Mouse (Mus musculus): ENCODE data around the gene Ggt1. TPM values are rescaled to one million over a fixed set of nuclear protein-coding genes. Genes with fewer than 3 reads are reported as not detected.
A peak's percentile ranks its signal among the peaks of the same experiment; 100 is the strongest.

Ggt1 gene
- polyA plus RNA-seq, 1 experiment: 0.06 TPM

DNA sequence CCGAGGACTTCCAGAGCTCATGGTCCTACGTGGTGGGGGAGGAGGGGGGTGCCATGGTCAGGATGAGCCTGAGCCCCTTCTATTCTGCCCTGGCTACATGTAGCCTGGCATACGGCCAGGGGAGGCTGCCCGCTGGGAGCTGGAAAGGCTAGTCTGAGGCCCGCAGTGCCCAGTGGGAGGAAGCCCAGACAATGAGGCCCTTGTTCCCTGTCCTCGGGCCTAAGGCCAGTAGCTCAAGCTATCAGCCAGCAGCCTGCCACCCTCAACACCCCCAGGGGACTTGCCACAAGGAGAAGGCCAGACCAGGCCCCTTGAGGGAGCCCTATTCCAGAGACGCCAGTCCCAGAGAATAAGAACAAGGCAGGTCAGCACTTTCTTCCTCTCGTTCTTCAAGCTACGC, 5.4 kb upstream of the Ggt1 start:
- Histone ChIP-seq H3K79me2 (ENCODE audit: control insufficient read depth, insufficient read depth) (no peaks in the 10 kb centered on the region), H3ac (ENCODE audit: control insufficient read depth, insufficient read length) (no peak overlapping the region), H3K4me2 (ENCODE audit: low read depth) (no peak overlapping the region), H3K27me3 (ENCODE audit: control insufficient read depth, insufficient read depth, insufficient read length) (no peaks in the 10 kb centered on the region), H3K4me3 (no peak overlapping the region), H3K36me3 (ENCODE audit: control insufficient read depth, insufficient read depth) (no peaks in the 10 kb centered on the region)
- TF ChIP-seq USF1 (IDR thresholded peaks at IDR 0.05; ENCODE audit: low read depth) (no peak), REST (IDR thresholded peaks at IDR 0.05; ENCODE audit: insufficient read depth, insufficient read length) (no peak), SRF (IDR thresholded peaks at IDR 0.05; ENCODE audit: control insufficient read depth, insufficient read length, low read depth) (no peak), POLR2AphosphoS2 (IDR thresholded peaks at IDR 0.05; ENCODE audit: insufficient read length, low read depth) (no peak), MAX (IDR thresholded peaks at IDR 0.05; ENCODE audit: low read depth) (no peak), MYOD1 (IDR thresholded peaks at IDR 0.05; ENCODE audit: control insufficient read depth in 1 of 3, insufficient read length in 2 of 3, low read depth in 2 of 3) (no peak), POLR2A (IDR thresholded peaks at IDR 0.05; ENCODE audit: insufficient read length, low read depth) (no peak)

GRCm38 (mm10) chr10:75558515-75558914, 2.9 kb upstream of the Ggt1 start:
- H3K27me3 ChIP-seq (ENCODE audit: control insufficient read depth, insufficient read depth, insufficient read length): no peaks in the 10 kb centered on the region
- no peak for TF ChIP-seq USF1 (IDR thresholded peaks at IDR 0.05; ENCODE audit: low read depth)
- no peak for TF ChIP-seq TCF3 (IDR thresholded peaks at IDR 0.05; ENCODE audit: insufficient read length, low read depth)
- TF ChIP-seq E2F4 (IDR thresholded peaks at IDR 0.05; ENCODE audit: insufficient read depth): no peak
- no peak for TF ChIP-seq POLR2A (IDR thresholded peaks at IDR 0.05; ENCODE audit: insufficient read length, low read depth)
- no peak for TF ChIP-seq SRF (IDR thresholded peaks at IDR 0.05; ENCODE audit: control insufficient read depth, insufficient read length, low read depth)
- no peak for TF ChIP-seq TCF12 (IDR thresholded peaks at IDR 0.05; ENCODE audit: insufficient read depth, poor library complexity, severe bottlenecking)
- no peak for TF ChIP-seq MYOG (IDR thresholded peaks at IDR 0.05; ENCODE audit: control insufficient read depth in 1 of 3, insufficient read depth in 1 of 3, insufficient read length in 2 of 3, low read depth in 2 of 3)
- TF ChIP-seq POLR2AphosphoS2 (IDR thresholded peaks at IDR 0.05; ENCODE audit: insufficient read length, low read depth): no peak
- no peak for TF ChIP-seq REST (IDR thresholded peaks at IDR 0.05; ENCODE audit: insufficient read depth, insufficient read length)
- TF ChIP-seq CEBPB (IDR thresholded peaks at IDR 0.05; ENCODE audit: insufficient read depth, poor library complexity, severe bottlenecking): no peak
- no peak for TF ChIP-seq MAX (IDR thresholded peaks at IDR 0.05; ENCODE audit: low read depth)
- no peaks in the 10 kb centered on the region for H3K36me3 ChIP-seq (ENCODE audit: control insufficient read depth, insufficient read depth)
- H3K79me2 ChIP-seq (ENCODE audit: control insufficient read depth, insufficient read depth): no peaks in the 10 kb centered on the region
- no peak overlapping the region for H3ac ChIP-seq (ENCODE audit: control insufficient read depth, insufficient read length)
- peak overlapping the region; percentile 72 for H3K4me2 ChIP-seq (ENCODE audit: low read depth)
- peak overlapping the region; percentile 8 for H3K4me3 ChIP-seq

- no peak for TF ChIP-seq SRF (IDR thresholded peaks at IDR 0.05; ENCODE audit: control insufficient read depth, insufficient read length, low read depth)
- TF ChIP-seq E2F4 (IDR thresholded peaks at IDR 0.05; ENCODE audit: insufficient read depth): no peak
- TF ChIP-seq MAX (IDR thresholded peaks at IDR 0.05; ENCODE audit: low read depth): no peak
- no peak for TF ChIP-seq TCF3 (IDR thresholded peaks at IDR 0.05; ENCODE audit: insufficient read length, low read depth)
- TF ChIP-seq REST (IDR thresholded peaks at IDR 0.05; ENCODE audit: insufficient read depth, insufficient read length): no peak
- TF ChIP-seq TCF12 (IDR thresholded peaks at IDR 0.05; ENCODE audit: insufficient read depth, poor library complexity, severe bottlenecking): no peak
- no peak for TF ChIP-seq MYOG (IDR thresholded peaks at IDR 0.05; ENCODE audit: control insufficient read depth in 1 of 3, insufficient read depth in 1 of 3, insufficient read length in 2 of 3, low read depth in 2 of 3)
- Histone ChIP-seq H3K36me3 (ENCODE audit: control insufficient read depth, insufficient read depth) (no peaks in the 10 kb centered on the region), H3K4me3 (peak overlapping the region; percentile 8), H3K4me2 (ENCODE audit: low read depth) (peak overlapping the region; percentile 72), H3ac (ENCODE audit: control insufficient read depth, insufficient read length) (no peak overlapping the region), H3K79me2 (ENCODE audit: control insufficient read depth, insufficient read depth) (no peaks in the 10 kb centered on the region), H3K27me3 (ENCODE audit: control insufficient read depth, insufficient read depth, insufficient read length) (no peaks in the 10 kb centered on the region)
These were observed 2.2 kb upstream of the Ggt1 start for GRCm38 (mm10) chr10:75559041-75559675.

DNA sequence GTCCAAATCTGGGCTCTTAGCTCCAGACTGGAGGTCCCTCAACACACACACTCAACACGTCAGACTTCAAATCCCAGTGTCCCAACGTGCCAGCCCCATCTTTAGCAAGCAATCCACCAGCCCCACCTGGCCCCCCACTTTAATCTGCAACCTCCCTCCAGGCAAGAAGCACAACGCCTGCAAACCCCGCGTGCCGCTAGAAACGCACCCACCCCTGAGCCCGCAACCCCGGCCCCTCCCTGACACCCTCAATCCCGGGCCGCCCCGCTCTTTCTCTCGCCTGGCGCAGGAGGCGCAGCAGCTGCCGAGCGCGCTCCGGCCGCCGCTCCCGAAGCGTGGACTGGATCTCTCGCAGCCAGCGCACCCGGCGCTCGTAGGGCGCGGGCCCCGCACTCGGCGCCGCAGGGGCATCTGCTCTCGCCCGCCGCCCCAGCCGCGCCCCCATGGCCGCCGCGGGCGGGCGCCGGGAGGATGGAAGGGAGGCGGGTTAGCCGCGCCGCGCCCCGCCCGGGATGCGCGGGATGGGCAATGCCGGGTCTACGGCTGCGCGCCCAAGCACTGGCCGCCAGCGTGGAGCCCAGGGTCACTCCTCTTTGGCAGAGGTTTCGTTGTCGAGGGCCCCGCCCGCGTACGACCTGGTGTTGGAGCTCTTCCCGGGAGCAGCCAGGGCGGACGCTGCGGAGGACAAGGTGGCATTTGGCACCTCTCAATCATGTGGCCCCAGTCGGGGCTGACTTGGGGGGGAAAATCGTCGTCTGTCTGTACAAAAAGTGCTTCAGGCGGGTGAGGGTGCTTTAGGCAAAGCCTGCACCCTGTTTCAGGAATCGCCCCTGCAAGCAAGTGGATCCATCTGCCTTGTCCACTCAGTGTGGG, 1.5 kb upstream of the Ggt1 start, which contains the start of gene Lrrc75b:
TSS of gene Lrrc75b (minus strand) at position 655 of the 873 bp plus-strand sequence.
- Histone ChIP-seq H3K4me2 (ENCODE audit: low read depth) (peak within 1 kb of the TSS; percentile 72), H3K79me2 (ENCODE audit: control insufficient read depth, insufficient read depth) (no peaks in the 10 kb centered on the region), H3K36me3 (ENCODE audit: control insufficient read depth, insufficient read depth) (no peaks in the 10 kb centered on the region), H3ac (ENCODE audit: control insufficient read depth, insufficient read length) (no peak within 1 kb of the TSS), H3K27me3 (ENCODE audit: control insufficient read depth, insufficient read depth, insufficient read length) (no peaks in the 10 kb centered on the region), H3K4me3 (peak within 1 kb of the TSS; percentile 8)
- TF ChIP-seq MYOG (IDR thresholded peaks at IDR 0.05; ENCODE audit: control insufficient read depth in 1 of 3, insufficient read depth in 1 of 3, insufficient read length in 2 of 3, low read depth in 2 of 3) (peak in 1 of 3 experiments; percentile 61), MYOD1 (IDR thresholded peaks at IDR 0.05; ENCODE audit: control insufficient read depth in 1 of 3, insufficient read length in 2 of 3, low read depth in 2 of 3) (peak in 1 of 3 experiments; percentile 46), TCF12 (IDR thresholded peaks at IDR 0.05; ENCODE audit: insufficient read depth, poor library complexity, severe bottlenecking) (no peak), POLR2A (IDR thresholded peaks at IDR 0.05; ENCODE audit: insufficient read length, low read depth) (peak; percentile 28), POLR2AphosphoS2 (IDR thresholded peaks at IDR 0.05; ENCODE audit: insufficient read length, low read depth) (no peak)

DNA sequence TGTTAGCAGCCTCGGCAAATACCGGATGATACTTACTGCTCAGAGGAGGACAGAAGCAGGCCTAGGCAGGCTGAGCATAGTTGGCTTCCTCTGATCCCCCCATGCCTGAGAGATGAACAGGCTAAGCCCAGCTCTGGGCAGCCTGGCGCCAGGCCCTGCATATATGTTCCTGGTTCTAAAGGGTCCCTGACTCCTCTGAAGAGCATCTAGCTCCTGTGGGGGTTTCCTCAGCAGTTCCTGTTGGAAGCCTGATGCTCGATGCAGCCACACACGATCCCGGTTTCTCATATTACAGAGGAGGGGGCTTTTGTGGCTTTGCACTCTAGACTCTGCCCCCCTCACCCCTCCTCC, 880 bp upstream of the Ggt1 start:
- no peak overlapping the region for H3ac ChIP-seq (ENCODE audit: control insufficient read depth, insufficient read length)
- H3K4me3 ChIP-seq: peak overlapping the region; percentile 8
- no peaks in the 10 kb centered on the region for H3K27me3 ChIP-seq (ENCODE audit: control insufficient read depth, insufficient read depth, insufficient read length)
- TF ChIP-seq USF1 (IDR thresholded peaks at IDR 0.05; ENCODE audit: low read depth) (no peak), POLR2AphosphoS2 (IDR thresholded peaks at IDR 0.05; ENCODE audit: insufficient read length, low read depth) (no peak), MYOG (IDR thresholded peaks at IDR 0.05; ENCODE audit: control insufficient read depth in 1 of 3, insufficient read depth in 1 of 3, insufficient read length in 2 of 3, low read depth in 2 of 3) (no peak)
- H3K36me3 ChIP-seq (ENCODE audit: control insufficient read depth, insufficient read depth): no peaks in the 10 kb centered on the region
- peak overlapping the region; percentile 72 for H3K4me2 ChIP-seq (ENCODE audit: low read depth)
- H3K79me2 ChIP-seq (ENCODE audit: control insufficient read depth, insufficient read depth): no peaks in the 10 kb centered on the region
